Mouse (Mus musculus) ovary, adult 18-20 months (tissue): ENCODE measurements around the gene Fars2.

ENCODE experiments used
- DNase-seq: peaks from one replicate; pipeline ENCODE4 v3.0.0; 2022; ENCODE audit warnings: low spot score, mixed read lengths

Fars2 gene

GRCm38 (mm10) chr13:36696351-36696771 lies 579.1 kb downstream of the Fars2 start:
- DNase-seq = peak; percentile 75

- DNase-seq = no peak
These were observed 590.0 kb downstream of the Fars2 start for GRCm38 (mm10) chr13:36707088-36707690.

GRCm38 (mm10) chr13:36714101-36714500 lies 596.9 kb downstream of the Fars2 start:
- DNase-seq = no peak

GRCm38 (mm10) chr13:36716708-36717107 lies 599.5 kb downstream of the Fars2 start:
- DNase-seq = no peak

DNA sequence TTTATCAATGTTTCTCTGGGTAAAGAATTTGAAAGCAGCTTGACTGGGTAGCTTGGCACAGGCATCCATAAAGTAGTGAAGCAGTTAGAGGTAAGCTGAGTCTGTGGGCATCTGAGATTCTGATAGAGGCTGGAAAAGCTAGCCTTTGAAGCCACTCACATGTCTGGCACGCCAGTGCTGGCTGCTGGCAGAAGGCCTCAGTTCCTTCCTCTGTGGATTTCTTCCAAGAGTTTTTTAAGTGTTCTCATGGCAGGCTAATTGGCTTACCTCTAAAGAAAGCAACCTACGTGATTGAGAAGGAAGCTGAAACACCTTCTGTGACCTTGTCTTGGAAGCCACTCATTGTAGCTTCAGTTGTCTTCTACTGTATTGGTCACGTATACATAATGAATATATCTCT lies 600.2 kb downstream of the Fars2 start:
- DNase-seq = no peak

- no peak for DNase-seq
These were observed 603.2 kb downstream of the Fars2 start for GRCm38 (mm10) chr13:36720297-36721017.

DNA sequence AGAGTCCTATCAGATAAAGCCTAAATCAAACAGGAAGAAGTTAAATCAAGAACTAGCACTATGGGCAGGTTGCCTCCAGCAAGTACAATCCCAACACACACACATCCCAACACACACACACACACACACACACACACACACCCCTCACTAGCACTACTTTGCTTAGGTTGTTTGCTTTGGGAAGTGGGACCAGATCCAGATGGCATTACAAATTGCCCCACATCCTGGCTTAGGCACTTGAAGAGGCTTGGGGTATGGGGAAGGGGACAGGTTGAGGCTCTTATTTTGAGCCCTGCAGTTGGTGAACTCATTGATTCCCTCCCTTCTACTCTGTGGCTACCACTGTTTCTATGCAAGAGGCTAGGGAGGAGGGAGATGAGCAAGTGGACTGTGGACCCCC lies 605.1 kb downstream of the Fars2 start:
- no peak for DNase-seq

DNA sequence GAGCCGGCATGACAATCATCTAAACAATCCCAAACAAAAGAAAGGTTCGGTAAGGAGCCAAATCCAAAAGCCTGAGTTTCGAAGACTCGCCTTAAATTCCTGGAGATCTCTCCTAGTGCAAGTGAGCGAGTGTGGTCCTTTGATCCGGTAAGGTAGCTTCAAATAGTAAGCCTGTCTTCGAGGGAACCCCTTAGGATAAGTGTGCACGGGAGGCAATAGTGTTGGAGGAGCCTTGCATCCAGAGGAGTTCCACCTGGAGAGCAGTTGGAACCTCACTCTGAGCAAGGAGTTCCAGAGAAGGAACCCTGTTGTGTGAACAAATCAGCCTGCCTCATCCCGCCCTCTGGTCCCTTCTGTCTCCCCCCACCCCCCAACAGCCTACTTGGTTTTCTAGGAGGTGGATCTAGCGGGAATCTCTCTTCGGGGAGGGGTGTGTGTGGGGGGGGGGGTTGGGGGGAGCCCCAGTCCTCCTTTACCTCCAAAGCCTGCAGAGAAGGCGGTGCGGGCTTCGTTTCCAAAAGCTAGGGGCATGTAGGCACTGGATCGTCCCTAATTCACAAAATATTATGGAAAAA lies 606.6 kb downstream of the Fars2 start:
- no peak for DNase-seq

DNA sequence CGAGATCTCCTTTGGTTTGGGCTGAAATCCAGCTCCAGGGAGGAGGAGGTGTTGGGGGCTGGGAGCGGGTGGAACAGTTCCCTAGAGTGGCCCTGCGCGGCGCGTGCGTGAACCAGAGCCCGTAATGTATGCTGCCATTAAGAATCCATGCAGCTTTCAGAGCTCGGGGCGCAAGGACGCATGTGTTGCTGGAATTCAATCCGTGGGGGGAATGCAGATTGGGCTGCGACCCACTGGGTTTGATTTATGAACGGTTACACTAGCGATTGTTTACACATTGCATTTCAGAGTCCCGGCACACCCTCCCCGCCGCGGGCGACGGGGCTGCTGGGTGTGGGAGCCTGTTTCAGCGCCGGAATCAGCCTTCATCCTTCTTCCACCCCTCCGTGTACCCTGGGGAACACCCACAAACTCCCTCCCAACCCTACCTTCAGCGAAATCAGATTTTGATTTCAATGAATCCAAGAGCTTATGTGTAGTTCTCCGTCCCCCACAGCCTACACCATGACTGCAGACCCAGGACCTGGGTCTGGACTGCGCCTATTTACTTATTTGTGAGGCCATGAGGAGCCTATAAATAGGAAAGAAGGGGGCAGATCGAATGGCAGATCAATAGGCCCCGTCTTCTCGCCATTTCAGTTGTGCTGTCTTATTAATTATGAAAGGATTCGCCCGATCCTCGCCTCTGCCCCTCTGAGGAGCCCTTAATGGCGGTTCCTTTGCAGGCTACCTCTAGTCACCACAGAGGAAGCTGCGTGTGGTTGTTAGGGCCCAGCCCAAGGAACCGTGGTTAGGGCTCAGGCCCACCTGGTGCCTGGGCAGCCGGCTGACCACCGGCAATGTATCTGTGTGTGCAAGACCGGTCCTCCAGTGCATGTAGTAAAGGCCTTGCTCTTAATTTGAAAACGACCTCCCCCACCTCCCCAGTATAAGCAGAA lies 607.6 kb downstream of the Fars2 start:
- DNase-seq = no peak

GRCm38 (mm10) chr13:36725881-36726280 lies 608.7 kb downstream of the Fars2 start:
- DNase-seq = no peak

DNA sequence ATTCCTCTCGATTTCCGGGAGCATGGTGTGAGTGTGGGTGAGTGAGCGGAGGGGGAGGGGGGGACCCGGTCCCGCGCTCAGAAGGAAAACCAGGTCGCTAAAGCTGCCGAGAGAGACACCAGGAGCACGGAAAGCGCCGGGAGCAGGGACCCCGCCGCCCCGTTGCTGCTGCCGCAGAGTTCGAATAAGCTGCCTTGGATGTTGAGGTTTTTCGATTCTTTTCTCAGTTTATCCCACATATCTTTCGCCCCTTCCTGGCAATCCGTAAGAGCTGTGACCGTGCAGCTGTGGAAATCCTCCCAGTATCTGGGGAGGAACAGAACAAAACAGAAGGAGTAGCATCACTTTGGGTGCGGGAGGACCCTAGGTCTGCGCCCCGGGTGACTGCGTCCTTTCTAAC lies 609.3 kb downstream of the Fars2 start:
- no peak for DNase-seq

GRCm38 (mm10) chr13:36726951-36727778 lies 610.0 kb downstream of the Fars2 start:
- no peak for DNase-seq

- no peak for DNase-seq
These were observed 610.7 kb downstream of the Fars2 start for GRCm38 (mm10) chr13:36727779-36728470.

DNA sequence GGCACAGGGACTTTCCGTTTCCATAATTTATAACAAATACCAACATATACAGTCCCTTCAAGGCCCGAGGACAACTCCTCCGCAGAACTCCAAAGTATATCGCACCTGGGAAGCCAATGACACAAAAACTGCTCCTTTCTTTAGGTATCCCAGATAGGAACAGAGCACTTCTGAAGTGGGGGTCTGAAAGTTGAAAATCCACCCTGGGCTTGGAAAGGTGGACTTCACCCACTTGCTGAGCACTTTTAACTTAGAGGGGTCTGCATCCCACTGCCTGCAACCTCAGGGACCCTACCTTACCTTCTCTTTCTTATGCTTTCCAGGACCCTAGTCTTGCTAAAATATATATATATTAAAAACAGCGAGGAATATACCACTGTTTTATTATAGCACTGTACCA lies 611.3 kb downstream of the Fars2 start:
- DNase-seq = no peak

DNA sequence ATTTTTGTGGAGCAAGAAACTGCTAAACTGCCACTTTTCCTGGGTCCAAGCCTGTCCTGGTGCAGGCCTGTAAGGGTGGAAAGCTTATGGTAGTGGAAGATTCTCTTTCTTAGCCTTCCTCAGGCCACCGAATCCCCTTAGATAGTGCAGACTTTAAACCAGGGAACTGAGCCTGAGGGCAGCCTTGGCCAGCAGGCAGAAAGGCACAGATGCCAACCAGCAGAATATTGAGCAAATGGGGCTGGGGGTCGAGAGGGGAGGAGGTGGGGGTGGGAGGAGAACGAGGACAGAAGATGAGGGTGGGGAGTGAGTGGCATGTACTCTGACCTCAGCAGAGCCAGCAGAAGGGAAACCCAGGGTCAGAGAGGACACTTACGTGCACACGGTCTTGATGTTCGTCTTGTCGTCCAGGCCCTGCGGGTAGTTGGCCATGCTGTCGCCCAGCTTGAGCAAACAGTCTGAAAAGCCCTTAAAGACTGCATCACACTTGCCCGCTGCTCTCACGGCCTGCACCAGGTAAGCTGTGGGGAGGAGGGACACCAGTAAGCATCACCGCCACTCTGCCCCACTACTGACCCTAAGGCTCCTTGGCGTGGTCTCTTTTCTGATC lies 612.6 kb downstream of the Fars2 start:
- no peak for DNase-seq

GRCm38 (mm10) chr13:36730341-36730761 lies 613.1 kb downstream of the Fars2 start:
- DNase-seq = no peak

GRCm38 (mm10) chr13:36731016-36731930 lies 614.1 kb downstream of the Fars2 start:
- DNase-seq = no peak

- DNase-seq = no peak
These were observed 614.8 kb downstream of the Fars2 start for GRCm38 (mm10) chr13:36731931-36732461.

DNA sequence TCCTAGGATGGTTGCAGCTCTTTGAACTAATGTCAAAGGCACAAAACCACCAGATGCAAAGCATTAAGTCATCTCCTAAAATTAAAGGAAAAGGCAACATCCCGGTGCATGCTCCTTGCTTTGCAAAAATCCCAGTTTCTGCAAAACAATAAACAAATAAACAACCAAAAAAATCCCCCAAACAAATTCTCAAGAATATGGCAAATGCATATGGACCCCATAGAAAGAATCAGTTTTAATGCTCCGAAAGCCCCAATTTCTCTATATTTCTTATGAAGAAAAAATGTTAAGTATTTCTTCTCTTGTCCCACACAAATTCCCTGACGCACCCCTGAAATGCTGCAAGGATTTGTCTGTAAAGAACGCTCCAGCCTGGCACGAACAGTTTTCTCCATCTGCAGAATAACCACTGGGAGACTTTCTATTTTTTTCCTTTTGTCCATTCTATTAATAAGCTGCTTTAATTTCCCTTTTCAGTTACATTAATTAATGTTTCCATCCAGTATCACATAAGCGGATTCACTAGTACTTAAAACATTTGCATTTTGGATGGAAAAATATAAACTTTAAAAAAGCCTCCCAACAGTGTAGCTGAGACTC lies 615.8 kb downstream of the Fars2 start:
- no peak for DNase-seq
